Mouse (Mus musculus) MEL (cell line): ENCODE data around the gene Gm10799. TPM values are rescaled to one million over a fixed set of nuclear protein-coding genes. Genes with fewer than 3 reads are reported as not detected.
A peak's percentile ranks its signal among the peaks of the same experiment; 100 is the strongest.

Experiments
- DNase-seq: peaks from one replicate; pipeline ENCODE4 v3.0.0; 2011; ENCODE audit warnings: low read depth, low spot score
- H3K27ac ChIP-seq: 2 replicates; pipeline ENCODE4 v1.5.1; 2012; ENCODE audit warnings: low read depth, mild to moderate bottlenecking, control low read depth, low read length, moderate library complexity; ENCODE audit not compliant: control insufficient read depth
- H3K27me3 ChIP-seq, 2 experiments: fragments of 150-350 bp in 1 of 2; sonication (generic) in 1 of 2; 2 replicates each; pipeline ENCODE4 v1.6.1; 2012; ENCODE audit warnings: low read length in 2 of 2, mild to moderate bottlenecking in 2 of 2, improper control_type of control experiment in 1 of 2, moderate library complexity in 1 of 2; ENCODE audit not compliant: insufficient read depth in 2 of 2, control insufficient read depth in 1 of 2
- H3K36me3 ChIP-seq, 2 experiments: 2 replicates each; pipeline ENCODE4 v1.6.1; 2012 to 2014; ENCODE audit warnings: low read length in 2 of 2, improper control_type of control experiment in 1 of 2, inconsistent platforms in 1 of 2, mild to moderate bottlenecking in 1 of 2; ENCODE audit not compliant: insufficient read depth in 2 of 2, control insufficient read depth in 1 of 2
- H3K4me1 ChIP-seq, 2 experiments: fragments of 150-350 bp in 1 of 2; sonication (generic) in 1 of 2; 2 replicates each; pipeline ENCODE4 v1.6.1; 2012; ENCODE audit warnings: low read length in 2 of 2, improper control_type of control experiment in 1 of 2, mild to moderate bottlenecking in 1 of 2; ENCODE audit not compliant: insufficient read depth in 2 of 2, control insufficient read depth in 1 of 2
- H3K4me3 ChIP-seq, 2 experiments: fragments of 150-350 bp in 1 of 2; sonication (generic) in 1 of 2; 2 replicates each; pipeline ENCODE4 v1.5.1; 2012; ENCODE audit warnings: low read depth in 2 of 2, low read length in 2 of 2, mild to moderate bottlenecking in 2 of 2, moderate library complexity in 2 of 2, control low read depth in 1 of 2, improper control_type of control experiment in 1 of 2; ENCODE audit not compliant: control insufficient read depth in 1 of 2, insufficient read depth in 1 of 2
- H3K79me2 ChIP-seq: 2 replicates; pipeline ENCODE4 v1.6.1; 2012; ENCODE audit warnings: mild to moderate bottlenecking, low read length, moderate library complexity; ENCODE audit not compliant: control insufficient read depth, poor library complexity, insufficient read depth
- H3K9ac ChIP-seq: 2 replicates; pipeline ENCODE4 v1.6.1; 2012; ENCODE audit warnings: low read depth, mild to moderate bottlenecking, control low read depth, low read length, moderate library complexity; ENCODE audit not compliant: control insufficient read depth, poor library complexity, severe bottlenecking
- H3K9me3 ChIP-seq: fragments of 150-350 bp; sonication (generic); replicated peaks from 2 replicates; pipeline ENCODE4 v1.6.1; 2012; ENCODE audit warnings: mild to moderate bottlenecking, low read length, improper control_type of control experiment, moderate library complexity; ENCODE audit not compliant: insufficient read depth
- BHLHE40 ChIP-seq: IDR thresholded peaks from 2 replicates; pipeline ENCODE4 v1.6.1; 2012; ENCODE audit warnings: low read depth, mild to moderate bottlenecking, inconsistent platforms, low read length, improper control_type of control experiment, borderline replicate concordance
- CTCF ChIP-seq, 3 experiments: IDR thresholded peaks in 2 of 3; conservative IDR thresholded peaks in 1 of 3; 2 replicates each; pipeline ENCODE4 v1.5.1; 2011 to 2012; ENCODE audit warnings: low read length in 3 of 3, low read depth in 2 of 3, mild to moderate bottlenecking in 2 of 3, improper control_type of control experiment in 1 of 3, inconsistent platforms in 1 of 3, mixed read lengths in 1 of 3, moderate library complexity in 1 of 3; ENCODE audit not compliant: control insufficient read depth in 1 of 3, insufficient read depth in 1 of 3, poor library complexity in 1 of 3, severe bottlenecking in 1 of 3
- E2F4 ChIP-seq: IDR thresholded peaks from 2 replicates; pipeline ENCODE4 v1.6.1; 2011; ENCODE audit warnings: low read depth, low read length, improper control_type of control experiment, borderline replicate concordance
- EP300 ChIP-seq, 2 experiments: IDR thresholded peaks; 2 replicates each; pipeline ENCODE4 v1.6.1; 2011; ENCODE audit warnings: improper control_type of control experiment in 2 of 2, low read length in 2 of 2, low read depth in 1 of 2, mild to moderate bottlenecking in 1 of 2
- ETS1 ChIP-seq: IDR thresholded peaks from 2 replicates; pipeline ENCODE4 v1.6.1; 2012; ENCODE audit warnings: low read depth, mild to moderate bottlenecking, inconsistent platforms, low read length, improper control_type of control experiment, moderate library complexity
- GABPA ChIP-seq: IDR thresholded peaks from 2 replicates; pipeline ENCODE4 v1.6.1; 2012; ENCODE audit warnings: low read depth, mild to moderate bottlenecking, inconsistent platforms, low read length, improper control_type of control experiment, moderate library complexity
- GATA1 ChIP-seq: IDR thresholded peaks from 2 replicates; pipeline ENCODE4 v1.6.1; 2011; ENCODE audit warnings: low read depth, low read length, improper control_type of control experiment
- HCFC1 ChIP-seq: IDR thresholded peaks from 2 replicates; pipeline ENCODE4 v1.6.1; 2012; ENCODE audit warnings: low read depth, mild to moderate bottlenecking, inconsistent platforms, low read length, improper control_type of control experiment, moderate library complexity
- JUND ChIP-seq: IDR thresholded peaks from 2 replicates; pipeline ENCODE4 v1.6.1; 2011; ENCODE audit warnings: low read depth, mild to moderate bottlenecking, improper control_type of control experiment, low read length
- MAFK ChIP-seq: IDR thresholded peaks from 2 replicates; pipeline ENCODE4 v1.6.1; 2011; ENCODE audit warnings: low read depth, mild to moderate bottlenecking, low read length, improper control_type of control experiment, borderline replicate concordance
- MAX ChIP-seq: IDR thresholded peaks from 2 replicates; pipeline ENCODE4 v1.6.1; 2011; ENCODE audit warnings: low read length, improper control_type of control experiment
- MAZ ChIP-seq: IDR thresholded peaks from 2 replicates; pipeline ENCODE4 v1.6.1; 2012; ENCODE audit warnings: low read depth, mild to moderate bottlenecking, inconsistent platforms, low read length, improper control_type of control experiment
- MEF2A ChIP-seq: IDR thresholded peaks from 2 replicates; pipeline ENCODE4 v1.6.1; 2014; ENCODE audit warnings: low read depth, mild to moderate bottlenecking, inconsistent platforms, low read length, improper control_type of control experiment; ENCODE audit not compliant: poor library complexity, insufficient replicate concordance, severe bottlenecking; ENCODE audit errors: extremely low read depth
- MXI1 ChIP-seq: IDR thresholded peaks from 2 replicates; pipeline ENCODE4 v1.6.1; 2011; ENCODE audit warnings: mild to moderate bottlenecking, low read depth, low read length, improper control_type of control experiment
- MYC ChIP-seq: IDR thresholded peaks from 2 replicates; pipeline ENCODE4 v1.6.1; 2011; ENCODE audit warnings: low read depth, mild to moderate bottlenecking, low read length, improper control_type of control experiment, moderate library complexity
- NRF1 ChIP-seq: IDR thresholded peaks from 2 replicates; pipeline ENCODE4 v1.6.1; 2014; ENCODE audit warnings: low read depth, mild to moderate bottlenecking, inconsistent platforms, low read length, improper control_type of control experiment, moderate library complexity; ENCODE audit not compliant: poor library complexity, insufficient read depth, severe bottlenecking
- POLR2AphosphoS2 ChIP-seq: IDR thresholded peaks from 2 replicates; pipeline ENCODE4 v1.6.1; 2011; ENCODE audit warnings: low read length, improper control_type of control experiment
- POLR2AphosphoS5 ChIP-seq: IDR thresholded peaks from 2 replicates; pipeline ENCODE4 v1.6.1; 2012; ENCODE audit warnings: low read depth, borderline replicate concordance, mild to moderate bottlenecking, inconsistent platforms, low read length, moderate library complexity, mixed read lengths
- RAD21 ChIP-seq: IDR thresholded peaks from 2 replicates; pipeline ENCODE4 v1.6.1; 2011; ENCODE audit warnings: mild to moderate bottlenecking, low read depth, low read length, improper control_type of control experiment
- SIN3A ChIP-seq: IDR thresholded peaks from 2 replicates; pipeline ENCODE4 v1.6.1; 2012; ENCODE audit warnings: low read length, improper control_type of control experiment, inconsistent platforms
- SMC3 ChIP-seq: IDR thresholded peaks from 2 replicates; pipeline ENCODE4 v1.6.1; 2011; ENCODE audit warnings: low read depth, low read length, improper control_type of control experiment
- TAL1 ChIP-seq: IDR thresholded peaks from 2 replicates; pipeline ENCODE4 v1.6.1; 2012; ENCODE audit warnings: mild to moderate bottlenecking, inconsistent platforms, low read length, moderate library complexity, mixed read lengths
- TCF12 ChIP-seq: IDR thresholded peaks from 2 replicates; pipeline ENCODE4 v1.6.1; 2014; ENCODE audit warnings: low read depth, mild to moderate bottlenecking, inconsistent platforms, low read length, improper control_type of control experiment, moderate library complexity
- USF1 ChIP-seq: IDR thresholded peaks from 2 replicates; pipeline ENCODE4 v1.6.1; 2014; ENCODE audit warnings: low read depth, mild to moderate bottlenecking, inconsistent platforms, low read length, improper control_type of control experiment, moderate library complexity
- USF2 ChIP-seq, 2 experiments: IDR thresholded peaks; 2 replicates each; pipeline ENCODE4 v1.6.1; 2011 to 2012; ENCODE audit warnings: improper control_type of control experiment in 2 of 2, low read length in 2 of 2, borderline replicate concordance in 1 of 2, inconsistent platforms in 1 of 2, low read depth in 1 of 2, mild to moderate bottlenecking in 1 of 2; ENCODE audit not compliant: insufficient read depth in 1 of 2
- ZC3H11A ChIP-seq: IDR thresholded peaks from 2 replicates; pipeline ENCODE4 v1.6.1; 2012; ENCODE audit warnings: low read depth, mild to moderate bottlenecking, inconsistent platforms, low read length, improper control_type of control experiment
- ZKSCAN1 ChIP-seq: IDR thresholded peaks from 2 replicates; pipeline ENCODE4 v1.6.1; 2012; ENCODE audit warnings: low read depth, mild to moderate bottlenecking, inconsistent platforms, low read length, improper control_type of control experiment, moderate library complexity
- ZNF384 ChIP-seq: IDR thresholded peaks from 2 replicates; pipeline ENCODE4 v1.6.1; 2012; ENCODE audit warnings: low read depth, mild to moderate bottlenecking, inconsistent platforms, low read length, improper control_type of control experiment
- polyA plus RNA-seq, 2 experiments: library from polyadenylated mRNA; stranded (reverse) in 1 of 2; unstranded in 1 of 2; fragments of >175 nt in 1 of 2; fragments of >200 nt in 1 of 2; gene quantifications; 2 replicates each; pipeline versions ENCODE4 v1.2.1 to v1.2.4; 2012; ENCODE audit warnings: low replicate concordance in 2 of 2, low read depth in 1 of 2; ENCODE audit not compliant: insufficient read length in 2 of 2, insufficient read depth in 1 of 2, missing spikeins in 1 of 2
- total RNA-seq: library from RNA; depleted of rRNA; stranded (reverse); fragments of 300-350 nt; gene quantifications from 2 replicates; pipeline ENCODE4 v1.2.3, GENCODE M21; 2012

Gm10799 gene
- total and polyA plus RNA-seq, 3 experiments, result not detected

DNA sequence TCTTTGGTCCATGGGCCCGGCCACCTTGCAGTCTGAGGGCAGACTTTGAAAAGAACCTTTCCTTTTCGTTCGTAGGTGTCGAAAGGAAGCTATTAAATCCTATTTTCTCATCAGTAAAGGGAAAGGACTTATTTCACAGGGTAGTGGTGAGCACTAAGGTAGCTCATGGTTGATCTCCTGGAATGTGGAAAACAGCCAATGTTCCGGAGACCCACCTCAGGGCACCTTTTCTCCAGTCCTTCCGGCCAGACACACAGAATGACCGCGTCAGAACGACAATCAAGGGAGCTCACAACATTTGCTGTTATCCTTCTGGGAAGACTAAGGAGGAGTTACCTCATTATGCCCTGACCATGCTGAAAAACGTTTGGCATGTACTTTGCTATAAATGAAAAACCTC lies 27.9 kb upstream of the Gm10799 start (continued):
- no peak for TF ChIP-seq MYC

GRCm38 (mm10) chr2:104095741-104096213 lies 27.4 kb upstream of the Gm10799 start, which contains the start of gene Cd59a:
Gene Cd59a (plus strand): TSS chr2:104095801.
- H3K36me3 ChIP-seq, result peaks cover 0 to 27% of the 10 kb centered on the region in 2 experiments; a peak in 2 of 4 replicates
- no peaks in the 10 kb centered on the region for H3K79me2 ChIP-seq
- no peaks in the 10 kb centered on the region for H3K9me3 ChIP-seq
- no peaks in the 10 kb centered on the region for H3K27me3 ChIP-seq
- no peak within 1 kb of the TSS for H3K9ac ChIP-seq
- H3K27ac ChIP-seq, result no peak within 1 kb of the TSS
- peak; percentile 86 for DNase-seq
- no peak within 1 kb of the TSS for H3K4me3 ChIP-seq
- no peak for TF ChIP-seq POLR2AphosphoS2
- no peak for TF ChIP-seq MAX
- TF ChIP-seq ZC3H11A, result no peak
- no peak for TF ChIP-seq BHLHE40
- TF ChIP-seq SIN3A, result no peak
- no peak for TF ChIP-seq ZNF384
- TF ChIP-seq NRF1, result no peak
- no peak for TF ChIP-seq E2F4
- no peak for TF ChIP-seq CTCF (IDR thresholded peaks at IDR 0.05 in 2 of 3, conservative IDR thresholded peaks at IDR 0.05 in 1 of 3; ENCODE audit: control insufficient read depth in 1 of 3, insufficient read depth in 1 of 3, low read depth in 2 of 3, low read length in 3 of 3, poor library complexity in 1 of 3, severe bottlenecking in 1 of 3)
- no peak for TF ChIP-seq SMC3
- TF ChIP-seq MAZ, result no peak
- TF ChIP-seq TCF12, result no peak
- peaks cover 22 to 31% of the 10 kb centered on the region in 2 experiments for H3K4me1 ChIP-seq

GRCm38 (mm10) chr2:104093305-104093704 lies 25.0 kb upstream of the Gm10799 start:
- DNase-seq, result no peak
- Histone ChIP-seq H3K27ac (no peak overlapping the region), H3K9ac (no peak overlapping the region), H3K27me3 (no peaks in the 10 kb centered on the region), H3K9me3 (no peaks in the 10 kb centered on the region), H3K79me2 (no peaks in the 10 kb centered on the region), H3K4me1 (peaks cover 7 to 20% of the 10 kb centered on the region in 2 experiments), H3K36me3 (peaks cover 0 to 9% of the 10 kb centered on the region in 2 experiments; a peak in 2 of 4 replicates), H3K4me3 (no peak overlapping the region)
- no peak for TF ChIP-seq MAFK
- TF ChIP-seq MEF2A, result no peak
- no peak for TF ChIP-seq MXI1
- TF ChIP-seq GATA1, result no peak
- TF ChIP-seq ETS1, result no peak
- no peak for TF ChIP-seq HCFC1
- TF ChIP-seq ZNF384, result no peak
- no peak for TF ChIP-seq RAD21
- no peak for TF ChIP-seq CTCF (IDR thresholded peaks at IDR 0.05 in 2 of 3, conservative IDR thresholded peaks at IDR 0.05 in 1 of 3; ENCODE audit: control insufficient read depth in 1 of 3, insufficient read depth in 1 of 3, low read depth in 2 of 3, low read length in 3 of 3, poor library complexity in 1 of 3, severe bottlenecking in 1 of 3)
- TF ChIP-seq POLR2AphosphoS5, result no peak
- TF ChIP-seq JUND, result no peak
- no peak for TF ChIP-seq TAL1
- no peak for TF ChIP-seq USF1
- TF ChIP-seq GABPA, result no peak
- no peak for TF ChIP-seq ZKSCAN1
- no peak for TF ChIP-seq EP300 (IDR thresholded peaks at IDR 0.05; ENCODE audit: low read depth in 1 of 2, low read length in 2 of 2)
- no peak for TF ChIP-seq USF2 (IDR thresholded peaks at IDR 0.05; ENCODE audit: borderline replicate concordance in 1 of 2, insufficient read depth in 1 of 2, low read depth in 1 of 2, low read length in 2 of 2)
- no peak for TF ChIP-seq SMC3
- TF ChIP-seq POLR2AphosphoS2, result no peak
